Mouse (Mus musculus): Measurements from ENCODE around the gene Tob1. TPM values are rescaled to one million over a fixed set of nuclear protein-coding genes. Genes with fewer than 3 reads are reported as not detected.

The Tob1 gene
- polyA plus RNA-seq, 1 experiment, result 20.0 TPM

GRCm38 (mm10) chr11:94209695-94210131 lies 1.5 kb upstream of the Tob1 start:
- peak overlapping the region; percentile 98 for H3K4me3 ChIP-seq (ENCODE audit: low read depth, low read length)
- H3K9ac ChIP-seq (ENCODE audit: low read depth, poor library complexity, severe bottlenecking), result peak overlapping the region; percentile 70
- H3K4me1 ChIP-seq (ENCODE audit: control insufficient read depth, insufficient read depth, low read length), result no peaks in the 10 kb centered on the region
- H3K27me3 ChIP-seq (ENCODE audit: control insufficient read depth, insufficient read depth, low read length, poor library complexity, severe bottlenecking), result no peaks in the 10 kb centered on the region
- no peak for TF ChIP-seq POLR2A (IDR thresholded peaks at IDR 0.05; ENCODE audit: insufficient read depth, low read length)
- no peak for TF ChIP-seq CTCF (IDR thresholded peaks at IDR 0.05; ENCODE audit: low read depth, low read length)
- no peak for TF ChIP-seq EP300 (IDR thresholded peaks at IDR 0.05; ENCODE audit: insufficient read depth, low read depth, low read length)
- peak overlapping the region; percentile 97 for H3K27ac ChIP-seq (ENCODE audit: insufficient read depth, low read length)
- no peaks in the 10 kb centered on the region for H3K9me3 ChIP-seq (replicated peaks; ENCODE audit: control insufficient read depth, insufficient read depth, low read length, poor library complexity, severe bottlenecking)
- peaks cover 14% of the 10 kb centered on the region for H3K36me3 ChIP-seq (ENCODE audit: control insufficient read depth, insufficient read depth, low read length, poor library complexity, severe bottlenecking)

GRCm38 (mm10) chr11:94210191-94211086 lies 815 bp upstream of the Tob1 start:
- peak overlapping the region; percentile 70 for H3K9ac ChIP-seq (ENCODE audit: low read depth, poor library complexity, severe bottlenecking)
- TF ChIP-seq POLR2A (IDR thresholded peaks at IDR 0.05; ENCODE audit: insufficient read depth, low read length) (no peak), EP300 (IDR thresholded peaks at IDR 0.05; ENCODE audit: insufficient read depth, low read depth, low read length) (0 out of 2 replicates have a peak, but pooled peaks have one; percentile 13)
- H3K27me3 ChIP-seq (ENCODE audit: control insufficient read depth, insufficient read depth, low read length, poor library complexity, severe bottlenecking), result no peaks in the 10 kb centered on the region
- peak overlapping the region; percentile 98 for H3K4me3 ChIP-seq (ENCODE audit: low read depth, low read length)
- H3K4me1 ChIP-seq (ENCODE audit: control insufficient read depth, insufficient read depth, low read length), result no peaks in the 10 kb centered on the region
- H3K9me3 ChIP-seq (replicated peaks; ENCODE audit: control insufficient read depth, insufficient read depth, low read length, poor library complexity, severe bottlenecking), result no peaks in the 10 kb centered on the region
- peak overlapping the region; percentile 83 for H3K27ac ChIP-seq (ENCODE audit: insufficient read depth, low read length)
- H3K36me3 ChIP-seq (ENCODE audit: control insufficient read depth, insufficient read depth, low read length, poor library complexity, severe bottlenecking), result peaks cover 14% of the 10 kb centered on the region

GRCm38 (mm10) chr11:94211651-94212488 lies 616 bp downstream of the Tob1 start:
- H3K9me3 ChIP-seq (replicated peaks; ENCODE audit: control insufficient read depth, insufficient read depth, low read length, poor library complexity, severe bottlenecking), result no peaks in the 10 kb centered on the region
- TF ChIP-seq CTCF (IDR thresholded peaks at IDR 0.05; ENCODE audit: low read depth, low read length), result no peak
- TF ChIP-seq POLR2A (IDR thresholded peaks at IDR 0.05; ENCODE audit: insufficient read depth, low read length), result no peak
- no peak for TF ChIP-seq EP300 (IDR thresholded peaks at IDR 0.05; ENCODE audit: insufficient read depth, low read depth, low read length)
- peaks cover 14% of the 10 kb centered on the region for H3K36me3 ChIP-seq (ENCODE audit: control insufficient read depth, insufficient read depth, low read length, poor library complexity, severe bottlenecking)
- H3K27ac ChIP-seq (ENCODE audit: insufficient read depth, low read length), result peak overlapping the region; percentile 37
- H3K27me3 ChIP-seq (ENCODE audit: control insufficient read depth, insufficient read depth, low read length, poor library complexity, severe bottlenecking), result no peaks in the 10 kb centered on the region
- H3K4me3 ChIP-seq (ENCODE audit: low read depth, low read length), result peak overlapping the region; percentile 80
- H3K4me1 ChIP-seq (ENCODE audit: control insufficient read depth, insufficient read depth, low read length), result no peaks in the 10 kb centered on the region
- H3K9ac ChIP-seq (ENCODE audit: low read depth, poor library complexity, severe bottlenecking), result peak overlapping the region; percentile 97

GRCm38 (mm10) chr11:94212489-94212836 lies 1.2 kb downstream of the Tob1 start:
- Histone ChIP-seq H3K27me3 (ENCODE audit: control insufficient read depth, insufficient read depth, low read length, poor library complexity, severe bottlenecking) (no peaks in the 10 kb centered on the region), H3K9me3 (replicated peaks; ENCODE audit: control insufficient read depth, insufficient read depth, low read length, poor library complexity, severe bottlenecking) (no peaks in the 10 kb centered on the region), H3K9ac (ENCODE audit: low read depth, poor library complexity, severe bottlenecking) (peak overlapping the region; percentile 97), H3K36me3 (ENCODE audit: control insufficient read depth, insufficient read depth, low read length, poor library complexity, severe bottlenecking) (peaks cover 14% of the 10 kb centered on the region), H3K27ac (ENCODE audit: insufficient read depth, low read length) (peak overlapping the region; percentile 37), H3K4me1 (ENCODE audit: control insufficient read depth, insufficient read depth, low read length) (no peaks in the 10 kb centered on the region), H3K4me3 (ENCODE audit: low read depth, low read length) (peak overlapping the region; percentile 80)
- TF ChIP-seq EP300 (IDR thresholded peaks at IDR 0.05; ENCODE audit: insufficient read depth, low read depth, low read length) (no peak), POLR2A (IDR thresholded peaks at IDR 0.05; ENCODE audit: insufficient read depth, low read length) (no peak), CTCF (IDR thresholded peaks at IDR 0.05; ENCODE audit: low read depth, low read length) (no peak)

- no peak overlapping the region for H3K27ac ChIP-seq (ENCODE audit: insufficient read depth, low read length)
- H3K36me3 ChIP-seq (ENCODE audit: control insufficient read depth, insufficient read depth, low read length, poor library complexity, severe bottlenecking), result peaks cover 14% of the 10 kb centered on the region
- no peaks in the 10 kb centered on the region for H3K4me1 ChIP-seq (ENCODE audit: control insufficient read depth, insufficient read depth, low read length)
- no peaks in the 10 kb centered on the region for H3K27me3 ChIP-seq (ENCODE audit: control insufficient read depth, insufficient read depth, low read length, poor library complexity, severe bottlenecking)
- no peaks in the 10 kb centered on the region for H3K9me3 ChIP-seq (replicated peaks; ENCODE audit: control insufficient read depth, insufficient read depth, low read length, poor library complexity, severe bottlenecking)
- TF ChIP-seq POLR2A (IDR thresholded peaks at IDR 0.05; ENCODE audit: insufficient read depth, low read length) (no peak), EP300 (IDR thresholded peaks at IDR 0.05; ENCODE audit: insufficient read depth, low read depth, low read length) (no peak), CTCF (IDR thresholded peaks at IDR 0.05; ENCODE audit: low read depth, low read length) (no peak)
- no peak overlapping the region for H3K9ac ChIP-seq (ENCODE audit: low read depth, poor library complexity, severe bottlenecking)
- no peak overlapping the region for H3K4me3 ChIP-seq (ENCODE audit: low read depth, low read length)
Observed at GRCm38 (mm10) chr11:94212997-94213396, 1.7 kb downstream of the Tob1 start.

All from ES-Bruce4 (cell line).